Mouse (Mus musculus): Measurements from ENCODE around the gene Cnnm4.

- TF ChIP-seq CTCF (IDR thresholded peaks at IDR 0.05 in 2 of 3, conservative IDR thresholded peaks at IDR 0.05 in 1 of 3; ENCODE audit: control insufficient read depth in 1 of 3, insufficient read depth in 1 of 3, low read depth in 2 of 3, low read length in 3 of 3, poor library complexity in 1 of 3, severe bottlenecking in 1 of 3) (peak; percentile 54 to 66 (median 60)), POLR2A (IDR thresholded peaks at IDR 0.05; ENCODE audit: control insufficient read depth in 1 of 2, insufficient read depth in 1 of 2, low read depth in 1 of 2, low read length in 2 of 2, poor library complexity in 1 of 2) (no peak), GATA1 (IDR thresholded peaks at IDR 0.05; ENCODE audit: low read depth, low read length) (no peak; the same call in 1 of the 2 replicates), NRF1 (IDR thresholded peaks at IDR 0.05; ENCODE audit: insufficient read depth, low read depth, low read length, poor library complexity, severe bottlenecking) (no peak), ZKSCAN1 (IDR thresholded peaks at IDR 0.05; ENCODE audit: low read depth, low read length) (no peak), ZNF384 (IDR thresholded peaks at IDR 0.05; ENCODE audit: low read depth, low read length) (peak; percentile 68), EP300 (IDR thresholded peaks at IDR 0.05; ENCODE audit: low read depth in 1 of 2, low read length in 2 of 2) (peak; percentile 42 to 46; a peak in 3 of 4 replicates), USF1 (IDR thresholded peaks at IDR 0.05; ENCODE audit: low read depth, low read length) (no peak)
Observed at GRCm38 (mm10) chr1:36454055-36454815, 17.2 kb upstream of the Cnnm4 start.
